Mouse (Mus musculus): ENCODE measurements around the gene Maml2.

The Maml2 gene

DNA sequence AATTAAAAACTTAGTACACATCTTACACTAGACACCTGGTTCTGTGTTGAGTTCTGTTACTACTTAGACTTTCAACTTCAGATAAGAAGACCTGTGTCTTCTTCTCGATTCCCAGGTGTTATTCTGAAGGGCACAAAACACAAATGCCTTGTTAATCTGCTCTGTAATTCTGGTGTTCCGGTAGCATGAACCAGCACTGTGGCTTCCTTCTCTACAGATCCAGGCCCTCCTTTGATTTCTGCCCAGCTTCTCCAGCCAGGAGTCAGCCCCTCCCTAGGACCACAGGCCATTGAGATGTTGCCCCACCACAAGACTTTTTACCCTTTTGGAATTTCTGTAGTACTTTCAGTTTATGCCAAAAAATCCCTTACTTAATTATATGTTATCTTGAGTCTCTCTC, 196.0 kb downstream of the Maml2 start:
- DNase-seq (ENCODE audit: low spot score in 2 of 2): no peak

DNA sequence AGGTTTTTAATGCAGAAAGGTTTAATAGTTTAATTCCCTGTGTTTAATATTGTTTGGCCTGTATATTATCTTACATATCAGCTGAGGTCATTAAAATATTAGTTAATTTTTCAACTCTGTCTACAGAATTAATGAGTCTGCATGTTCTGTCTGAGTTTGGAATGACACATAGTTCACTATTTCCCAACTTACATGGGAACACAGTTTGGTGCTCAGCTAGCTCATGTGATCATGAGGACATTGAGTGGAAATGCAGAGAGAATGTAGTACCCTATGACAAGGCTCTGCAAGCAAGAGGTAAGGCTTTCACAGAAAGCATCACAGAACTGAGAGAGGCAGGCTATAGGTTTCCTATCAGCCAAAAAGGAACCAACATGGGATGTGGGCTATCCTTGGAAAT, 197.8 kb downstream of the Maml2 start:
- no peak for DNase-seq (ENCODE audit: low spot score in 2 of 2)

DNA sequence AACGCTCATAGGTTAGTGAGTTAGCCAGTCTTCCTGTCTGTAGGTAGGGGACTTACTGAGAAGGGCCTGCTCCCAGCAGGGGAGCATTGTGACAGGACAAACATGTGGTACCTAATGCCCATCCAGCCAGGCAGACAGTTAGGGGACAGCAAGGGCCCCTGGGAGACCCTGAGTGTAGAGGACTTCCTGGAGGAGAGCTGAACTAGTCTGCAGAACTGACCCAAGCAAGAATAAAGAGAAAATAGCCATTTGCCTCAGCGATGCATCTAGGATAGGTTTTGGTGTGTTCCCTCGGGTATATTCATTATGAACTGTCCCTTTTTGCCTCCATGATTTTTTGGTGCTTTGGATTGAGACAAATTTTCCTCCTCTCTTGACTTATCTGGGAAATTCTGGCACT, 199.3 kb downstream of the Maml2 start:
- DNase-seq (ENCODE audit: low spot score in 2 of 2): no peak

DNA sequence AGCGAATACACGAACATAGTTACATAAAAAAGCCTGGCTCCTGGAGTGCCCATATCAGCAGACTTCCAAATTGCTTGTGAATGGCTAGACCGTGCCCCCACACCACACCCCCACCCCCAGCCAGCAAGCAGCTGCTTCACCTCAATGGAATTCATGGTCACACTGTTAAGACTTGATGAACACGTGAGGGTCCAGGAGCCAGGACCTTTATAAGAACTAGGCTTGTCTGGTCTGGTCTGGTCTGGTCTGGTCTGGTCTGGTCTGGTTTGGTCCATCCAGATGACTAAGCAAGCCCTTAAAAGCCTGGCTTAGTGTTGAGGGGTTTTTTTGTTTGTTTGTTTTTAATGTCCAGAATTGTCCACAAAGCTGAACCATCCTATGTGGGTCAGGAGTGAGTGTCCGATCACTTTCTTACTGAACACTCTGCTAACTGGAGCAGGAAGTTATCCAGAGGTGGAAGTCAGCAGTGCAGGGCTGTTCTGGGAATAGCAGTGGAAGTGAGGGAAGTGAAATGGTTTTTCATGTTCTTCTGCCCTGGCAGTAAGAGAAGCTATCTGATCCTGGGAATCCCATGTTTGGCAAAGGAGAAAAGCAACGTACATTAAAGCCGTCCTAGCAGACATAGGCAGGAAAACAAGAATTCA, 200.1 kb downstream of the Maml2 start:
- no peak for DNase-seq (ENCODE audit: low spot score in 2 of 2)

DNA sequence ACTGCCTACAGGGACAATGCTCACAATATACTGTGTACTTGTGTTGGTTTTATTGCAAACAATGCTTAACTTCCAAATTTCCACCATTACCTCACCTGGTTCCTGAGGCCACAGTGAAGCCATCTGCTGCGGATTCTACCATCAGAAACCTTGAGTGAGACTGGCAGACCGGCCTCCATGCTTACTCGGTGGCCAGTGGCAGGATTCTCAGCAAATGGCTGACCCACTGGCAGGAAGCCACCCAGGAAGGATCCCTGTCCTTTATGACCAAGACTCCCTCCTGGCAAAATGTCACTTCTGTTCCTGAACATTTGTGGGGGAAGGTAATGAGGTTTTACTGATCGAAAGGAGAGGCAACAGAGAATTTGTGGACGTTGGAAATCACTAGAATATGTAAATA, 202.3 kb downstream of the Maml2 start:
- DNase-seq (ENCODE audit: low spot score in 2 of 2): no peak

DNA sequence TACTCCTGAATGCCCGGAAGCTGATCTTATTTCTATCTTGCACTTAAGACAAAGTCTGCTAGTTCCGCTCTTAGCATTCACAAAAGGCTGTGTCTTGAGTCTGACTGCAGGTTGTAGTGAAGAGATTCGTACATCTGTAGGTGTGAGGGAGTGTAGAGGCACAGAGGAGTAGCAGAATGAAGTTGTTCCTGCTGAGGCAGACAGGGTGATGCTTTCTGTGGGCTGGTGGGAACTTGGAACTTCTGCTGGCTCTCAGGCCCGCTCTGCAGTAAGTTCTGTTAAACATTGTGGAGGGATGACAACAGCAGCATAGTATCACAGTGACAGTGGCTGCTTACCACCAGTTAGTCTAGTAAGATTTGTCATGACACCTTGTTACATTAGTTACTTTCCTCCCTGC, 207.3 kb downstream of the Maml2 start:
- no peak for DNase-seq (ENCODE audit: low spot score in 2 of 2)

DNA sequence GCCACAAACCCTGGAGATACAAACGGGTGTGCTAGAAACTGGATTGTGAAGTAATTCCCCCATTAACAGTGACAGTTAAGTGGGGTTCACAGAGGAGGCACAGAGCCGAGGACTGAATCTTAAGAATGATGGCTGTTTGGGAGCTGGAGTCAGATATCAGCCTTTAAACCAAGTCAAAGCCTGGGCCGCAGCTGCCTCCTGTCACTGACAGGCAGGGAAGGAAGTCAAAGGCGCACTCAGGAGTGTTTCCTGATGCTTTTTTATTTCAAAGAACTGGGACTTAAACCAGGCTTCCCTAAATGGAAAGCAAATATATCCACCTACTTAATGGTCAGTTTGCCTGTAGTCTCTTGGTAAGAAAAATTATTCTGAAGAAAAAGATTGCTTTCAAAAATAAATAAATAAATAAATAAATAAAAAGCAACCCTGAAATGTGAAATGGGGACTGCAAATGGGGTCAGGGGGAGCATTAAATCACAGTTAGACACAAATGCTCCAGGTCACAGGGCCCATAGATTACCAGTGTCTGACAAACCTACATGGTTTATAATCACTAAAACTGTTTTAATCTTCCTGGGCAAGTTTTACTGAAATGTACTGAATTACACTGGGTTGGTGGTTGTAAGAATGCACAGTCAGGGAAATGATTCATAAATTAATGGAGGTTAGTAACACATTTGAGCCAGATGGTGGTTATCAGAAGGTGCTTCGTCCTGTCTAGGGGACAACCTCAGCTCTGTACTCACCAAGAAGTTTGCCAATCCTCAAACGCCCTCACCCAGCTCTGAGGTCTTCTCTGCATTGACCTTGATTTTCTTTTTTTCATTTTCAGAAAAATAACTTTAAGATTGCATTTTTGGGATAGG, 209.4 kb downstream of the Maml2 start:
- DNase-seq (ENCODE audit: low spot score in 2 of 2): no peak

DNA sequence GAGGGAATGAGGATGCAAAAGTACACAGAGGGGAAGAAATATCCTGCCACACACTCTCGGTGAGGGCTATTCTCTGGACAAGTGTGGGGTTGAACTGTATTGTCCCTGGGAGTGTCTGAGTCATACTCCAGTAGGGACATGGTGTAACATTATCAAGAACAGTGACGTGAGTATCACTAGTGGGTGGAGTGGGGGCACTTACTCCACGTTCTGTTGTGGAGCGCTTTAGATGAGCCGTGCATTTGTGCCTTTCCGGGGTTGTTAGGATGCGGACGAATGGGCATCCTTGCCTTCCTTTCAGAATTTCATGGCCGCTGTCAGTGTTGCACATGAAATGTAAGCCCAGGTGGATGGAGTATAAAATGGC, 210.0 kb downstream of the Maml2 start:
- no peak for DNase-seq (ENCODE audit: low spot score in 2 of 2)

DNA sequence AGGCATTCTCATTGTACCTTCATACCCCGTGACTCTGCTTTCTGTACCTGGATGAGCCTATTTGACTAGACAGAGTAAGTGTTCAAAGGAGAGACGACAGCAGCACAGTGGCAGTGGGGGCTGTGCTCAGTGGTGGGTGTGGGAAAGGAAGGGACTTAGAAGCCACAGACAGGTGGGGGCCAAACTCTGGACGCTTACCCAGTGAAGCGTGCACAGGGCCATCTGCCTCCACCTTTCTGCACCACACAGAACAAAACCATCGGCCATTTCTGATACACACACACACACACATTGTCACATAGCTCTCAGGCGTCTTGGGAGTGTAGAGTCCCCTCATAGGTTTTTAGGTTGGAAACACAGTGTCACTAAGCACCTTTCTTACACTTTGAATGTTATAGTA, 212.0 kb downstream of the Maml2 start:
- DNase-seq (ENCODE audit: low spot score in 2 of 2): no peak

DNA sequence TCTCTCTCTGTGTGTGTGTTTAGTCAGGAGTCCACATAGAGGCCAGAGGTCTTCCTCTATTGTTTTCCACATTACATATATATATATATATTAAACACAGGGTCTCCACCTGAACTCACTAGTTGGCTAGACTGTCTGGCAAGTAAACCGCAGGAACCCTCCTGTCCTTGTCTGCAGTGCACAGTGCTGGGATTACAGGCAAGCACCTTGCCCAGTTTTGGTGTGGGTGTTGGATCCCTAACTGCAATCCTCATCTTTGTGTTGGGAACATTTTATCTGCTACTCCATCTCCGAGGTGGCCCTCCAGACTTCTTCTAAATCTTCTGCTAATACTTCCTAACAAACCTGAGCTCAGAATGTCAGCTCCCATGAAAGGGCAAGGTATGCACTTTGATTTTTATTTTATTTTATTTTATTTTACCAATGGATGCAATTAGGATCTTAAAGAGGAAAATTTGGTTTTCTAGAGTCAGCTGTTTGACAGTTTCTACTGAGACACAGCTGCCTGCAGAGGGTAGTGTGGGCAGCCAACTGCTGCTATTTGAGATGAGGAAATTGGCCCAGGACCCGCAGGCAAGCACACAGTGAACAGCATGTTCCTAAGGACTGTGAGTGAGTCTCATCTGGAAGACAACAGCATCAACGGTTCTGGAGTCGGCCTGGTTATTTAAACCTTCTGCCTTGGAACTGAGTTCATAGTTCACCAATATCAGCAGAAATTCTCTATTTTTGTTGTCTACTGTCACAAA, 213.0 kb downstream of the Maml2 start:
- DNase-seq (ENCODE audit: low spot score in 2 of 2): peak in 1 of 2 experiments; percentile 19

DNA sequence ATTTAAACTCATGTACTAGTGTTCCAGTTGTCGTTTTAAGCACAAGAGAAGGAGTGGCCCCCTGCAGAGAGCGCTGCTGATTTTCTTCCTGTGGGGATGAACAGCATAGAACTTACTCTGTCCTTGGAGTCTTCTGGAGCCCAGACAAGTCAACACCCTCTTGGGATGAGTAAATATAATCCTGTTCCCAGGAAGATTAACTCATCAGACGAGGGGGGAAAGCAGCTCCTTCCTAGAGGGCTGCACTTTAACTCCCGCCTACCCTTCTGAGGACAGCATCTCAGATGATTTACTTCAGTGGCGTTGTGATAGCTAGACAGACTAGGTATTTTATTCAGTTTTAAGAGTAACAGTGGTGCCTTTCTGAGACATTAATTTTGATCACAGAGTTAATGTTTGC, 215.4 kb downstream of the Maml2 start:
- no peak for DNase-seq (ENCODE audit: low spot score in 2 of 2)

DNA sequence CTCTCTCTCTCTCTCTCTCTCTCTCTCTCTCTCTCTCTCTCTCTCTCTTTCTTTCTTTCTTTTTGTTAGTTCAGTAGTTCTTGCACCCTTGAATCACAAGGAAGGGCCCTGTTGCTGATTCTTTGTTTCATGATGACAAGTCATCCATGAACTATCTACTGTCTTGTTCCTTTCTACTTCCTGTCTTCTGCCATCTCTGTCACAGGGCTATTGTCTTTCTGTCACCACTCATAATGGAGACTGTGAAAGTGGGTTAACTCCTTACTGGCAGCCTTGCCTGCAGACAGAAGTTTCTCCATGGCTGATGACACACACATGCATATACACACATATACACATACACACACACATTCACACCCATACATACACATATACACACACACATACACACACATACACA, 216.7 kb downstream of the Maml2 start:
- no peak for DNase-seq (ENCODE audit: low spot score in 2 of 2)

DNA sequence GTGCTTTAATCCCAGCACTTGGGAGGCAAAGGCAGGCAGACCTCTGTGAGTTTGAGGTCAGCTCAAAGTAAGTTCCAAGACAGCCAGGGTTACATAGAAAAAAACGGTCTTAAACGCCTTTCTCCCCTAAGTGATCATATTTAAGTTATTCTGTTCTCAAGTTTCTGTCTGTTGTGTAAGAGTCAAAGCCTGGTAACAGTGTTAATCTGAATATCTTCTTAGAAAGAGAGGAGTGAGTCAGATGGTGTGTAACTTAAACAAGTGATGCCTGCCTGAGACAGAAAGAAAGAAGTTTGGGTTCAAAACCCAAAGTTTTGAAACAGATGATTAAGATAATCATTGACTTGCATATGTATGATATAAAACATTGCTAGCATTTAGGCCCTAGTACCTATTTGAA, 218.2 kb downstream of the Maml2 start:
- DNase-seq (ENCODE audit: low spot score in 2 of 2): no peak

DNA sequence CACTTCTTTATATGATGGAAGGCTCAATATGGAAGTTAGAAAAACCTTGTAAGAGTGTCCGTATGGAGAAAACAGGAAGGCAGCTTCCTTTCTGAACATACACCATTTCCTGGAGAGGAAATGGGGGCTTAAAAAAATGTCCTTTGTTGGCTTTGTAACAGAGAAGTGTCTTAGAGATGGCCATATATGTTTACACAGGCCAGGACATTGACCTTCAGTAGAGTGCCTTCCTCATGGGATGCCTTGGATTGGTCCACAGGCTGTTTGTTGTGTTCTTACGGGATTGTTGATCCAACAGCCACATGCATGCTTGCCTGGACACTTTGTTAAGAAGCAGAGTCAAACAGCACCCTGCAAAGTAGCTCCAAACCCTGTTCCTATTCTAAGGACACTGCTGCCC, 220.3 kb downstream of the Maml2 start:
- DNase-seq (ENCODE audit: low spot score in 2 of 2): no peak

DNA sequence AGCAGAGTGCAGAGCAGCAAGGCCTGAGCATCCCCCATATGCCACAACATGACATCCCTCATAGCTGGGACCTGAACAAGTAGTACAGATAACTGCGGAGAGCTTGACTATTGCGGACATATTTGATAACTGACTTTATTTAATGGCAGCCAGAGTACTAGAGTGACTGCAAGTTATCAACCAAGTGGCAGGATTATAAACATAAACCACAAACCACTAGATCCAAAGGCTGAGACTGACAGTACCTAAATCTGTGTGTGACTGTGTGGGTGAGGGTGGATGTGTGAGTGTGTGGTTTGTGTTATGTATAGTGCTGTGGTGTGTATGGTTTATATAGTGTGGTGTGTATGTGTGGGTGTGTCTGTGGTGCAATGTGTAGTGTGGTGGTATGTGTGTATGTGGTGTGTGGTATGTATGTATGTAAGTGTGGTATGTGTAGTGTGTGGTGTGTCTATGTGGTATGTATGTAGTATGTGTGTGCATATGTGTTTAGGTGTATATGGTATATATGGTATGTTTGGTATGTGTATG, 220.7 kb downstream of the Maml2 start:
- no peak for DNase-seq (ENCODE audit: low spot score in 2 of 2)

DNA sequence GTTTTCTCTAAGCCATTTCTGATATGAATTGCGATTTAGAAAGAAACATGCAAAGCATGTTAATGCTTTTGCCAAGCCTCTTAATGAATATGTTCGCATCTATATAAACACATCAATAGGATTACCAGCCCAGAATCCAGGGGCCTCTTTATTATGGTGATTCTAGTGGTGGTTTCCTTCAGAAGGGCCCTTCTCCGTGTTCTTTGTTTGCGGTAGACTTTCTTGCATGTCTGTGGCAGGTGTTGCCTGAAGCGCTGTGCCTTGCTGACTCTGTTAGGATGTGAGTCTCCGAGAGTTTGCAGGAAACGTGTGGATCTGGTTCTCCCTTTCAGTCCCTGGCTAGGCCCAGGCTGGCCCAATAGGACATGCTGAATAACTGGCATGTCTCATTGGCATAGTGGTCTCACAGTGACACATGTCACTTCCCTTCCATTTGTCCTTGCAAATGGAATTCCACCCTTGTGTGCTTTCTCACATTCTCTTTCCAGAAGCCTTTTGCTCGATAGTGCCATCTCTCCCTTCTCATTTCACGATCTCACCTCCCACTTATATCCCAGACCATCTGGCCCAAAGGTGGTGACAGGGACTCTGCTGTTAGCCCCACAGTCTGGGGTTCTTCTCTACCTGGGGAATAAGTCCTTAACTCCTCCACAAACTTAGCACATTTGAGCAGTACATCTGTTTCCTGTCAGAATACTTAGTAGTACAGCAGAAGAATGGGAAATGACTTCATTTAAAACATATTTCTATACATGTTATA, 224.5 kb downstream of the Maml2 start:
- no peak for DNase-seq (ENCODE audit: low spot score in 2 of 2)

DNA sequence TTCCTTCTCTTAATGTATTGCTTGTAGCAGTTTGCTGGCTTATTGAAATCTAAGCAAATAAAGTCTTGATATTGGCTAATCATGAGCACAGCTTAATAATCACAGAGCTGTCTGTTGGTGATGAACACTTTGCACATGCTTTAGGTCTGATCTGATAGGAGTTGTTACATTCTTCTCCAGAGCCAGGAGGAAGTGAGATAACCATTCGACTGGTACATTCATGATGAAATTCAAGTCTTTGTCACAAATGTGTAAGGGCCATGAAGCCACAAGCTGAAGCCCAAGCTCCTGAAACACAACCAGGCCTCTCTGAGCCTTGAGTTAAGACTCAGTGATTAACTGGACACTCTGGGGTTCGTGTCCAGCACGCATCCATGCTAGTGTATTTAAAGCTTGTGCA, 225.3 kb downstream of the Maml2 start:
- no peak for DNase-seq (ENCODE audit: low spot score in 2 of 2)

DNA sequence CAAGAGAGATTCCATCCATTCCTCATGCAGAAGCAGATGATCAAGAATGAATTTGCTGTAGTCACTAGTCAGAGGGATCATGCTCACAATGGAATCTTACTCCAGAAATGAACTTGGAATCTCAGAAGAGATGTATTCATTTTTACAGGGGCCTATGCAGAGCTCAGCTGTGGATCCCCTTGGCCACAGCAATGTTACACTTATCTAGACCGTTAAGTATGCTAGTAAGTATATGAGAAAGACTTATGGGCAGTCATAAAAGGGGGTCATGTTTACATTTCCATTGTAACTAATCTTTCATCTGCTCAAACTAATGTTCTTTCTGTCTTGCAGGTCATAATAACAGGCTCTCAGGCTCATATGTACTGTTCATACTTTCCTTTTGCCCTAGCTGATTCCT, 227.3 kb downstream of the Maml2 start:
- DNase-seq (ENCODE audit: low spot score in 2 of 2): no peak

DNA sequence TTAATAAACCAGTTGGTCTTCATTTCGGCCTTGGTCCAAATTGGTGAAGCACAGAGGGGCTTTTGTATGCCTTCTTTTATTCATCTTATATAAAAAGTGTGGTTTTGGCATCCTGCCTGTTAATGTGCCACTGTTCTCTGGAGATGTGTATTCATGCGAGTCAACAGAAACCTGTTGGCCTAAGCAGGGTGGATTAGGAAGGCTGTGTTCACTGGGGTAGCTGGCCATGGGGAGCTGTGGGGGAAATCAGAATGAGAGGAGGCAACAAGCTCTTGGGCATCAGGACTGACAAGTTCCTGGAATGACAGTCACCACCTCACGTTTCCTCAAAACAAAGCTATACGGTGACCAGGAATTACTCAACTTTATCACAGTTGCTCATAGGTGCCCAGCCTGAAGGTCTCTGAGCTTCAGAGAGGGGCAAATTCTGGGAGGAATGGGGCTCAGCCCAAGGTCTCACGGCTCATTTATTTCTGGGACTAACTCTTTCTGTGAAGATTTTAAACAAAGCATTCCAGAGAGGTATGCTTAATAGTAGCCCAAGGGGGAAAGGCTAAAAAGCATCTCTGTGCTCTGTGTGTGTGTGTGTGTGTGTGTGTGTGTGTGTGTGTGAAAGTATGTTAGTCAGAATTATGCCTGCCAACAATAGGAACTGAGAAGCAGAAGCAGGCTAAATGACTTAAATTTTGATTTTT, 228.0 kb downstream of the Maml2 start:
- DNase-seq (ENCODE audit: low spot score in 2 of 2): no peak

DNA sequence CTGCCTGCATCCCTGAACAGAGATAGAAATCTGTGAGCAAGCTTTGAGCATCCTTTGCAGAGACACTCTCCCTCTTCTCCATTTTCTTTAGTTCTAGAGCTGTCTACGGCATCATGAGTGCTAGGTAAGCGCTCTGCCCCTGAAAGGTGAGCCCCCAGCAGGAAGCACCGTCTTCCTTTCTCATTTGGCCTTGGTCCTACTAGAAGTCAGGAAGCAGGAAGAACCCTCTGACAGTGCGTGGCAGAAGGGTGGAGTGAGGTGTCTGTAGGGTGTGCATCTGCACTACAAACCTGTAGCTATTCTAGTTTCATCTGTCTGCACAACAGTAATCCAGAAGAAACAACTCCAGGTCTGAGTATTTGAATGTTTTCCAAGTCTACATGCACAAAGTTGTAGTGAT, 232.8 kb downstream of the Maml2 start:
- DNase-seq (ENCODE audit: low spot score in 2 of 2): no peak

DNA sequence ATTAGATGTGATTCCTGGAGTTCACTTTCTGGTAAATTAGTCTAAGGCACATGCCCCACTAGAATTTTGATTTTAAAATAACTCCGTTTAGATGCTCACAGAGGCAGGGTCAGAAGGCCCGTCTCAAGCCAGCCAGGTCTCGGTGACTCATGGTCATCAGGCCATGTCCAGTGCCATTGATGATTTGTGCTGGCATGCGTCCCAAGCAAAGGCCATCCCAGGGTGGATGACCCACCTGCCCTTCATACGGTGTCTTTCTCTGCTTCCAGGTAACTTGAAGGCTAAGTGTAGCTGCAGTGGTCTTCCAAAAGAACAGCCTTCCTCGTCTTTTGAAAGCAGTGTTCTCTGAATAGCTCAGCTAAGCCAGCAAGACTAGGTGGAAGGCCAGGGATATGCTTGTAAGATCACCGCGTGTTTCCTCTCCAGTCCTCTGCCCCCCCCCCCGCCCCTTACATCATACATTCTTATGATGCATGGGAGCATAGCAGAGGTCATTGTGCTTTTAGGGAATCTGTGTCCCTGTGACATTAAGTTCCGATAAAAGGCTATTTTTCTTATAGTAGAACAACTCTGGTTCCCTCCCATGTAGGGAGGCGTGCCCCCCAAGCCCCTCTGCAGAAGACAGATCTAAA, 235.4 kb downstream of the Maml2 start:
- DNase-seq (ENCODE audit: low spot score in 2 of 2): no peak
